Mouse (Mus musculus) C2C12 (cell line): ENCODE data around the gene Crabp2.

Source experiments
- CEBPB ChIP-seq: IDR thresholded peaks from one replicate; pipeline ENCODE4 v1.6.1; 2011; ENCODE audit warnings: low read depth, mild to moderate bottlenecking, control low read depth, moderate library complexity
- CTCF ChIP-seq: IDR thresholded peaks from one replicate; pipeline ENCODE4 v1.5.1; 2011; ENCODE audit not compliant: control insufficient read depth, insufficient read depth, insufficient read length
- MAX ChIP-seq: IDR thresholded peaks from one replicate; pipeline ENCODE4 v1.6.1; 2011; ENCODE audit warnings: mild to moderate bottlenecking, control low read depth
- MYOG ChIP-seq: IDR thresholded peaks from one replicate; pipeline ENCODE4 v1.6.1; 2011; ENCODE audit not compliant: control insufficient read depth, insufficient read length; ENCODE audit errors: extremely low read depth

DNA sequence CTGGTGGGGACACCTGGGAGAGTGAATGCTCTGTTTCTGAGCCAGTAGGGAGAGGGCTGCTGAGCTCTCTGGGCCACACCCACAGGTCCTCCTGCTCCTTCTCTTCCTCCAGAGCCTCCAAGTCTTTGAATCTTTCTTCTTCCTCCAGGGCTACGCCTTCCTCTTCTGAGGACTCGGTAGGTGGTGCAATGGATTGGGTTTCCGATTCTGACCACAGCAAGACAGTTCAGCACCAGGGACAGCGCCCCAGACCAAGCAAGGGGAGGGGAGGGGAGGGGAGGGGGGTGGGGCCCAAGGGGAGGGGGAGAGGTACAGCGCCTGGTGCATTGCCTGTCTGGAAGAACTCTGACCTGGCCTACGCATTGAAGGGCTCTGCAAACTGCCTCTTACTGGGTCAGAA is 45.0 kb downstream of the Crabp2 start:
- TF ChIP-seq CTCF (no peak), MYOG (no peak), CEBPB (no peak), MAX (no peak)
